Mouse (Mus musculus): ENCODE results near the gene Enthd1.

DNA sequence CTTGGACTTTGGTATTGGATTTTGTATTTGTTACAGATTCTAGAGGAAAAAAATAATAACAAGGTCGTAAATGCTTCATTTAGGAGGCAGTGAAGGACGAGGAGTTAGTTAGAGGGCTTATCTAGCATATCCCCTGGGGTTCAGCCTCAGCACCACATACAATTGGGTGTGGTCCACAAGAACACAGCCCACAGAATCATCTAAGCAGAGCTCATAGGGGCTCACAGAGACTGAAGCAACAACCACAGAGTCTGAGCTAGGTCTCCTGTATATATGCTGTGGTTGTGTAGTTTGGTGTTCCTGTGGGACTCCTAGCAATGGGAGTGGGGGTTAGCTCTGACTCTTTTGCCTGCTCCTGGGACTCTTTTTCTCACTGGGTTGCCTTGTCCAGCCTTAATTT lies 45.4 kb upstream of the Enthd1 start:
- TF ChIP-seq CTCF (IDR thresholded peaks at IDR 0.05; ENCODE audit: control insufficient read depth, insufficient read depth, insufficient replicate concordance, low read depth, low read length) (no peak), POLR2A (IDR thresholded peaks at IDR 0.05; ENCODE audit: control insufficient read depth, low read depth, low read length) (no peak)

Measured in testis, adult 2 months (tissue).